In the genomic region with DNA sequence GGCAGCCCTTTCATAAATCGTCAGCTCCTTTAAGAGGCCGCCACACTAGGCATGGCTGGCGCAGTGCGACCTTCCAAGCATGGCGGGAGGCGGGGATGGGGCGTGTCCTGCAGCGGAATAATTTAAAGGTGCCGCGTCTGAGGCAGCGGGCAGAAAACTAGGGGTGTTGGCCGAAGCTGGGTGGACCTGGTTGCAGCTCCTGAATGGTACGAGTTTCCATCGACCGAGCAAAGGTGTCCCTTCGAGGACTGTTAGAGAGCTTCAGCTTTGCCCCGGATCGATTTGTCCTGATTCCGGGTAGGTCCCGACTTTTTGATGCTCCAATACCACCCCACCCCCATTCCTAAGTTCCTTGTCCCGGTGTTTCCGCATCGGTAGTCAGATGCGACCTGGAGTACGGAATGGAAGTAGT, we compare ENCODE assay signal across 8 mouse cellular contexts. TPM values are rescaled to one million over a fixed set of nuclear protein-coding genes. Genes with fewer than 3 reads are reported as not detected.
DNase-seq lines count a peak whose midpoint lies in the region; ATAC-seq lines count a peak whose summit lies in the region.

Pnpla6 (plus strand) TSS at position 125 of the 412 bp plus-strand sequence.

- no peaks in the 10 kb centered on the region for H3K27me3 ChIP-seq in megakaryocyte, embryonic 14.5 days (replicated peaks)

- peak within 1 kb of the TSS; percentile 92 for H3K4me3 ChIP-seq in megakaryocyte, embryonic 14.5 days (replicated peaks)

- peak; percentile 94 for DNase-seq in adrenal gland, adult 2 months
- DNase-seq in embryo, embryonic 11.5 days (ENCODE audit: low read depth, low spot score) = peak; percentile 67
- DNase-seq in gastrocnemius, postnatal 25 days = peak; percentile 86
- DNase-seq in left cerebral cortex, adult 9 months (ENCODE audit: low spot score in 2 of 2) = peak; percentile 73 to 91
- DNase-seq in right cerebral cortex, postnatal 10 days (ENCODE audit: low spot score in 2 of 2) = peak; percentile 93
- peak; percentile 93 for DNase-seq in urinary bladder, postnatal 14 days (ENCODE audit: low spot score)

- peaks cover 53% of the 10 kb centered on the region for H3K4me1 ChIP-seq in megakaryocyte, embryonic 14.5 days

- peak; percentile 72 for ATAC-seq in inflammation-experienced regulatory T-cells, adult 6 months

- no peaks in the 10 kb centered on the region for H3K9me3 ChIP-seq in megakaryocyte, embryonic 14.5 days

- peaks cover 68% of the 10 kb centered on the region for H3K36me3 ChIP-seq in megakaryocyte, embryonic 14.5 days (replicated peaks; ENCODE audit: low read length)

RNA-seq across cellular contexts. Expression of gene Pnpla6, which starts in this region (rescaled TPM):
- 10 to 100 TPM; 35.2 to 38.8 TPM for total RNA-seq in adrenal gland, adult 2 months (2021)
- 48.3 and 54.6 TPM in 2 replicates for polyA plus RNA-seq in adrenal gland, adult 2 months (2012; rRNA removed)
- total RNA-seq in gastrocnemius, postnatal 25 days (2021) = 10 to 100 TPM in 1 of 2 experiments, 1 to 10 TPM in 1; 8.3 to 11.8 TPM
- polyA plus RNA-seq in inflammation-experienced regulatory T-cells, adult 6 months (2017; shearing (Covaris generic)) = 10 to 100 TPM; 20.6 to 32.6 (median 27.7) TPM
- polyA plus RNA-seq in megakaryocyte, embryonic 14.5 days (2012; ENCODE audit: insufficient read depth, low replicate concordance) = 13.8 and 16.2 TPM in 2 replicates

Comparison
In these comparisons a context has a peak if more than half of its experiments do, and no peak if none do; other contexts are left out.
1. Peak in every context shown above with its lines: DNase-seq, ATAC-seq and H3K4me3 ChIP-seq.